In genomic region chr9:98979431-98980416, GRCm38 (mm10) we compare ENCODE assay signal across 8 mouse cellular contexts. TPM values are rescaled to one million over a fixed set of nuclear protein-coding genes. Genes with fewer than 3 reads are reported as not detected.
DNase-seq lines count a peak whose midpoint lies in the region; ATAC-seq and TF ChIP-seq lines count a peak whose summit lies in the region.

No protein-coding gene starts in this region.

- no peak overlapping the region for H3K27ac ChIP-seq in lung, embryonic 14.5 days (ENCODE audit: low read depth)
- H3K27ac ChIP-seq in olfactory bulb, adult 2 months (ENCODE audit: insufficient read depth, low read depth, low read length), result no peak overlapping the region

- peak overlapping the region; percentile 21; the same call in 1 of the 2 replicates for H3K4me3 ChIP-seq in lung, embryonic 14.5 days (ENCODE audit: low read depth, low read length)
- H3K4me3 ChIP-seq in olfactory bulb, adult 2 months (ENCODE audit: insufficient read depth, low read depth, low read length), result no peak overlapping the region

- no peaks in the 10 kb centered on the region for H3K4me1 ChIP-seq in lung, embryonic 14.5 days (ENCODE audit: insufficient read depth)
- no peaks in the 10 kb centered on the region for H3K4me1 ChIP-seq in olfactory bulb, adult 2 months (ENCODE audit: control insufficient read depth, insufficient read depth, low read length)

- TF ChIP-seq POLR2A in olfactory bulb, adult 2 months (IDR thresholded peaks at IDR 0.05; ENCODE audit: insufficient read depth, low read depth, low read length), result no peak

- H3K27me3 ChIP-seq in lung, embryonic 14.5 days (ENCODE audit: insufficient read depth, low read length), result peaks cover 10% of the 10 kb centered on the region

- peak; percentile 71 for DNase-seq in MEL-GATA-1-ER (ENCODE audit: extremely low read depth, low read depth)
- peak; percentile 88 for DNase-seq in cerebellum, adult 8-10 months
- peak; percentile 92 for DNase-seq in forelimb bud, embryonic 11.5 days (ENCODE audit: low read depth, low spot score)
- peak; percentile 65 to 87 for DNase-seq in layer of hippocampus, adult 8-10 months (ENCODE audit: low spot score in 2 of 2)
- peak; percentile 94 for DNase-seq in lung, embryonic 14.5 days
- DNase-seq in thymus, adult 18-20 months, result peak; percentile 68 to 74

- peak overlapping the region; percentile 50 for H3K4me2 ChIP-seq in lung, embryonic 14.5 days

- H3K9me3 ChIP-seq in lung, embryonic 14.5 days (ENCODE audit: low read depth, low read length), result no peaks in the 10 kb centered on the region

- no peaks in the 10 kb centered on the region for H3K36me3 ChIP-seq in lung, embryonic 14.5 days (ENCODE audit: insufficient read depth)

- ATAC-seq in hematopoietic stem cell, adult 5-6 weeks (replicated peaks in 1 of 2; ENCODE audit: insufficient read depth in 1 of 2, low FRiP score in 2 of 2, low TSS enrichment in 1 of 2, low read depth in 1 of 2, poor library complexity in 2 of 2, severe bottlenecking in 2 of 2), result peak; percentile 84 to 92
- peak; percentile 89 for ATAC-seq in lung, embryonic 14.5 days (ENCODE audit: insufficient read depth)

- H3K9ac ChIP-seq in lung, embryonic 14.5 days, result no peak overlapping the region

- 6% methylated on average over 29 of the region's 29 CpGs for WGBS in lung, embryonic 14.5 days
- WGBS in olfactory bulb, adult 2 months, result 3% methylated on average over 29 of the region's 29 CpGs

- peak; percentile 95 for TF ChIP-seq CTCF in lung, embryonic 14.5 days (IDR thresholded peaks at IDR 0.05; ENCODE audit: low read depth)
- TF ChIP-seq CTCF in olfactory bulb, adult 2 months (IDR thresholded peaks at IDR 0.05; ENCODE audit: insufficient read depth, low read depth, low read length), result peak; percentile 89

RNA-seq across cellular contexts. Expression of gene Faim, which starts 6.4 kb away (rescaled TPM):
- 98.6 and 105 TPM in 2 replicates for total RNA-seq in hematopoietic stem cell, adult 5-6 weeks (2017)
- total RNA-seq in layer of hippocampus, adult 8-10 months (2022), result 10 to 100 TPM; 45.8 to 55.6 (median 51.0) TPM
- 45.1 and 47.7 TPM in 2 replicates for polyA plus RNA-seq in lung, embryonic 14.5 days (2014; fragmentation: Nextera tagmentation; extraction: Ambion mirVana)
- polyA plus RNA-seq in olfactory bulb, adult 2 months (2012; ENCODE audit: insufficient read depth, insufficient read length, low replicate concordance, missing spikeins), result not detected in 2 replicates

RNA-seq across cellular contexts. Expression of gene Foxl2, which starts 24.6 kb away (rescaled TPM):
- total RNA-seq in hematopoietic stem cell, adult 5-6 weeks (2017), result not detected in 2 replicates
- total RNA-seq in layer of hippocampus, adult 8-10 months (2022), result 1 to 10 TPM in 1 of 4 experiments, under 1 TPM in 3; 0.52 to 1.1 (median 0.83) TPM
- 0.07 TPM in 1 of 2 replicates, not detected in the other for polyA plus RNA-seq in lung, embryonic 14.5 days (2014; fragmentation: Nextera tagmentation; extraction: Ambion mirVana)
- polyA plus RNA-seq in olfactory bulb, adult 2 months (2012; ENCODE audit: insufficient read depth, insufficient read length, low replicate concordance, missing spikeins), result not detected in 2 replicates

RNA-seq across cellular contexts. Expression of gene Gm1123, which starts 55.8 kb away (rescaled TPM):
- total RNA-seq in hematopoietic stem cell, adult 5-6 weeks (2017), result not detected in 2 replicates
- under 1 TPM in 2 of 4 experiments, not detected in 2; 0.27 to 0.31 TPM for total RNA-seq in layer of hippocampus, adult 8-10 months (2022)
- 0.12 TPM in 1 of 2 replicates, not detected in the other for polyA plus RNA-seq in lung, embryonic 14.5 days (2014; fragmentation: Nextera tagmentation; extraction: Ambion mirVana)
- not detected in 2 replicates for polyA plus RNA-seq in olfactory bulb, adult 2 months (2012; ENCODE audit: insufficient read depth, insufficient read length, low replicate concordance, missing spikeins)
